Mouse (Mus musculus) erythroid progenitor cell, adult 5-6 weeks (primary cell): ENCODE measurements around the gene Supt5. TPM values are rescaled to one million over a fixed set of nuclear protein-coding genes. Genes with fewer than 3 reads are reported as not detected.
A peak's percentile ranks its signal among the peaks of the same experiment; 100 is the strongest.

Experiments
- ATAC-seq: replicated peaks from 2 replicates; pipeline ENCODE4 v1.8.0; 2016; ENCODE audit warnings: moderate number of reproducible peaks, mild to moderate bottlenecking, moderate TSS enrichment, inconsistent platforms; ENCODE audit not compliant: poor library complexity, low FRiP score, severe bottlenecking
- total RNA-seq, 2 experiments: library from RNA; stranded (forward) in 1 of 2; stranded (reverse) in 1 of 2; fragments of 150-400 nt in 1 of 2; fragments of 186-747, 209-891 nt in 1 of 2; gene quantifications; 2 replicates each; pipeline versions ENCODE4 v1.2.3 to v1.2.4; 2015 to 2017; ENCODE audit warnings: low replicate concordance in 2 of 2

Gene Supt5
- total RNA-seq, 2 experiments from 2014 or later = 33.5 to 34.3 TPM

DNA sequence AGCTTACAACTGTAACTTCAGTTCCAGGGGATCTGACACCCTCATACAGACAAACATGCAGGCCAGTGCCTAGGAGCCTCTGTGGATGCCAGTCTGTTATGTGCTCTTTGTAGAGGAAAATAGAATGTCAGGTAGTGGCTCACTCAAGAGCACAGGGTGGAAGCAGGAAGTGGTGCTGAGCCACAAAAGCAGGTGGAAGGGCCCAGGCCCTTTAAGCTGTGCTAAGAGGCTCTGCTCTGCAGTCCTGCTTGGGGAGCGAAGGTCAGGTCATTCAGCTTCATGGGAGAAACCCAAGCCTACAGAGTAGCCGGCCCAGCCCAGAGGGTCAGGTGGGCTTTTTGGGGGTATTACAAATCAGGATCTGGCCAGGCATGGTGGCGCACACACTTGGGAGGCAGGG lies 16.7 kb upstream of the Supt5 start:
- ATAC-seq = no peak

DNA sequence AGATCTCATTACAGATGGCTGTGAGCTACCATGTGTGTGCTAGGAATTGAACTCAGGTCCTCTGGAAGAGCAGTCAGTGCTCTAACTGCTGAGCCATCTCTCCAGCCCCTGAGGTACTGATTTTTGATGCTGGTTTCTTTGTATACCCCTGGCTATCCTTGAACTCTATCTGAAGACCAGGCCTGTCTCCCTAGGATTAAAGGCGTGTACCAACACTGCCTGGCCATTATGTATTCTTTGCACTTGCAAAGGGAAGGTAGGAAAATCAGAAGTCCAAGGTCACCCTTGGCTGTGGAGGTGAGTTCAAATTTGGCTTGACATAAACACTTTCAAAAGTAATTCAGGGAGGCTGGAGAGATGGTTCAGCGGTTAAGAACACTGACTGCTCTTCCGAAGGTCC lies 16.1 kb upstream of the Supt5 start:
- ATAC-seq = no peak

DNA sequence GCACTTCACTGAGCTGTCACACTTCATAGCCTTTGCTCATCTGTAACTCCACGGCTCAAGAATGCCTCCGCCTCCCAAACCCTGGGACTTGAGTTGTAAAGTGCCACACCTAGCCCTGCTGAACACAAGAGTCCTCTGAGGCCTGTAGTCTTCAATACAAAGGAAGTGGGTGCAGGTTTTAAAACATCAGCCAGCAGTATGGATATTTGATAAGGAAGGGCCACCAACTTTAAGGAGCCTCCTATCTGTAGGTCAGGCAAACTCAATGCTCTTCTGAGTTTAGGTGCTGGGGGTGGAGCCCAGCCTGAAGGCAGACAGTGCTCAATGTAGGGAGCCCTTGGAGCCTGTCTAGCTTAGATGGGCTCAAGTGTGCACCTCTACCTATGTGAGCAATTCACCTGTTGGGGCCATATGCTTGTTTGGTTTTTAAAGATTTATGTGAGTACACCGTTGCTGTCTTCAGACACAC lies 15.6 kb upstream of the Supt5 start:
- ATAC-seq = no peak

DNA sequence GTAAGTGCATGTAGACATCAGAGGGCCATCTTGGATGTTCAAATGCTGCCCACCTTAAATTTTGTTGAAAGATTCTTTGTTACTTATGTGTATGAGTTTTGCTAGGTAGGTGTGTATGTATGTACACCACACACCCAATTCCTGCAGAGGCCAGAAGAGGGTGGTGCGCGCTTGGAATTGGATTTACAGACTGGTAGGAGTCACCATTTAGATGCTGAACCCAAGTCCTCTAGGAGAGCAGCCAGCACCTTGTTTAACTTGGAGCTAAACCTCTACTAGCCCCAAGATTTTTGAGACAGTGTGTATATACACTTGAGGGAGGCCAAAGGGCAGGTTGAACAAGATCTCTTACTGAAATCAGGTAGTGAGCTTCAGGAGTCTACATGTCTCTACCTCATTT lies 14.7 kb upstream of the Supt5 start:
- ATAC-seq = no peak

DNA sequence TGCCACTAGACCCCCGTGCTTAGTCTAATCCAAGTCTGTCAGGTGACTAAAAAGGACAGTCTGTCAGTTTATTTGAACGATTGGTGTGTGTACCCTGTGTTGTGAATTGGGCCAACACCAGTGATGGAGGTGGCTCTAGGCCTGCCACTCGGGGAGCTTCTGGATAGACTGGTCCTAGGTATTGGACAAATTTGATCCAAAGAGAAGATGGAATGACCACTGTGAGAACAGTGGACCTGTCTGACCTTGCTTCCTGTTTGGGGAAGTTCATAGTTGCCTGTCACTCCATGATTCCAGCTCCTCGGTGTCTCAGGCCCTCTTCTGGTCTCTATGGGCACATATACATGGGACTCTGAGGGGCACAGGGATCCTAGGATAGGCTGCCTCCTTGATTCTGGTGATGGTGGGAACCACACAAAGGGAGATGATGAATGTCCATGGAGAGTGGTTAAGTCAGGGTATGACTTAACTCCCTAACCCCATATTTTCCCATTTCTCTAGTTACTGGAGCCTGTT lies 13.2 kb upstream of the Supt5 start:
- no peak for ATAC-seq

DNA sequence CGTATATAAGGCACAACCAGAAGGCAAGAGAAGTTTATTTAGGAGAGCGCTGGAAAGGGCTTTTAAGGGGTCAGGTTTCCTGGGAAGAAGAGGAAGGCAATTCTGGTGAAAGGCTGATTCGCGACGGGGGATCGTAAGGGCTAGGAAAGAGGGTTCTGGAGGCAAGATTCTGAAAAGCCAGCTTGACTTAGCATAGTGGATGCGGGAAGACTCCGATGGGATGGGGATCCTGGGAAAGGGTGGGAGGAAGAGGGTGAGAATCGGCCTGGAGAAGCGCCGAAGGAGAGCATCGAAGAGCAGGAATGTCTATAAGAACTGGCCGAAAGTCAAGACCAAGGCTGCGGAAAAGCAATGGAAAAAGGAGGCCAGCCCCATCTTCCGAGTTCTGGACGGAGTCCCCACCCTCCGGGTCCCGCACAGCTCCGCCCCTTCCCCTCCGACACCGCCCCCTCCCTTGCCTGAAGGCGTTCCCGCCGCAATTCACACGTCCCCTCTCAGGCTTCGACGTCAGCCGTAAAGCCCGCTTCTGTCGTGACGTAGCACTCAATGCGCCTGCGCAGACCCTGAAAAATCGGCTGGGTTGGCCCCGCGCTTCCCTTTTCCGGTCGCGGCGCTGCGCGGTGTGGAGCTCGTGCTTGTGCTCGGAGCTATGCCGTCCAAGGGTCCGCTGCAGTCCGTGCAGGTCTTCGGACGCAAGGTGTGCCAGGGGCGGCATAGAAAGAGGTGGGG lies 11.8 kb upstream of the Supt5 start, which contains the start of gene Rps16:
Gene Rps16, plus strand, starts transcription at position 498 of the 729 bp plus-strand sequence.
- ATAC-seq = peak; percentile 98

DNA sequence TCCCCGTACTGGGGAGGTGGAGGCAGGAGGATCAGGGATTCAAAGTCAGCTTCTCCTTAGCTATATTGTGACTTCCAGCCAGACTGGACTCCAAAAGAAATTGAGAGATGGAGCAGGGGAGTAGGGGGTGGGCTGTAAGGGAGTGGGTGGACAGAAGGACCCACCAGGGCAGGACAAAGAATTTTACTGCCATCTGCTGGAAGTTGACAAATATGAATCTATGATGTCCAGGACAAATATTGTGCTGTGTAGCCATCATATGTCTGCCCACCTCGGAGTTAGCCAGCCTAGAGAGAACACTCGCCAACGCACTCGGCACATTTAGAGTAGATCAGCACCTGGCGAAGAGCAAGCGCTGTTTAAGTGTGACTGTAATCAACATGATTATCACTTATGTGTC lies 10.1 kb upstream of the Supt5 start:
- ATAC-seq = no peak

DNA sequence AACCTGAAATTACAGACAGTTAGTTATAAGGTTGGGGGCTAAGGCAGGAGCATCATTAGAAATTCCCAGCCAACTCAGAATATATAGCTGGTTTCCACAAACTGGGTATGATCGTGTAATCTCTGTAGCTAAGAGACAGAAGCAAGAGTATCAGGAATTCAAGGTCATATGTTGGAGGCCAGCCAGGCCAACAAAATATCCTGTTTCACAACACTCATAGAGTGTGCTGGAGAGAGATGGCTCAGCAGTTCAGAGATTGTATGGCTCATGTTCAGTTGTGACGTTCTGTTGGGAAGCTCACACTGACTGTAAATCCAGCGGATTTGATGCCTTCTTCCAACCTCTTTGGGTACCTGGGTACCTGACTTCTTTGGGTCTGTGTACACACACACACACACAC lies 9.2 kb upstream of the Supt5 start:
- ATAC-seq = no peak

DNA sequence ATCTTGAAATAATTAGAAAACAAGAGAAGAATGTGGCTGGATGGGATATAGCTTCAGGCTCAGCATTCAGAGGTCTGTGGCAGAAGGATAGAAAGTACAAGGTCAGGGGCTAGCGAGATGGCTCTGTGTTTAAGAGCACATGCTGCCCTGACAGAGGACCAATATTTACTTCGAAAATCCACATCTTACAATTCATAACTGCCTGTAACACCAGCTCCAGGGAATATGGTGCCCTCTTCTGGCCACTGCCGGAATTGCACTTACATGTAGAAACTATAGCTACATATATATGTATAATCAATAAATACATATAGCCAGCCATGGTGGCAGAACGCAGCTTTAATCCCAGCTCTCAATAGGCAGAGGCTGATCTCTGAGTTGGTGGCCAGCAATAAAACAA lies 6.1 kb upstream of the Supt5 start:
- ATAC-seq = peak; percentile 83

DNA sequence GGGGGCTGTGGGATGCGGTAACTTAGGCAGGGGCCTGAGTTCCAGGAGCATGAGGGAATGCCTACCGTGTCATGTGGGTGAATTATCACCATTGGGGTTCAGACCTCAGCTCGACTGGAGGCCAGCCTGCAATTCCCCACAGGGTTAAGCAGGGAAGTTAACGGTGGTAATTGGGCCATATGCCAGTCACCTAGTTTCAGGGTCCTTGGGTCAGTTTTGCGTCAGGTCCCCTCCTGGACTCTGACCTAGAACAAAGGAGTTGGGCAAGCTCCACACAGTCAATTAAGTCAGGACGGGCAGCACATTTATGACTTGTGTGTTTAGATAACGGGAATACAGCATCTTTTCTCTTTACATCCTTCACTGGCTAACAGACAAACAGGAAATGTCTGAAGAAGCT lies 2.8 kb upstream of the Supt5 start:
- ATAC-seq = no peak

DNA sequence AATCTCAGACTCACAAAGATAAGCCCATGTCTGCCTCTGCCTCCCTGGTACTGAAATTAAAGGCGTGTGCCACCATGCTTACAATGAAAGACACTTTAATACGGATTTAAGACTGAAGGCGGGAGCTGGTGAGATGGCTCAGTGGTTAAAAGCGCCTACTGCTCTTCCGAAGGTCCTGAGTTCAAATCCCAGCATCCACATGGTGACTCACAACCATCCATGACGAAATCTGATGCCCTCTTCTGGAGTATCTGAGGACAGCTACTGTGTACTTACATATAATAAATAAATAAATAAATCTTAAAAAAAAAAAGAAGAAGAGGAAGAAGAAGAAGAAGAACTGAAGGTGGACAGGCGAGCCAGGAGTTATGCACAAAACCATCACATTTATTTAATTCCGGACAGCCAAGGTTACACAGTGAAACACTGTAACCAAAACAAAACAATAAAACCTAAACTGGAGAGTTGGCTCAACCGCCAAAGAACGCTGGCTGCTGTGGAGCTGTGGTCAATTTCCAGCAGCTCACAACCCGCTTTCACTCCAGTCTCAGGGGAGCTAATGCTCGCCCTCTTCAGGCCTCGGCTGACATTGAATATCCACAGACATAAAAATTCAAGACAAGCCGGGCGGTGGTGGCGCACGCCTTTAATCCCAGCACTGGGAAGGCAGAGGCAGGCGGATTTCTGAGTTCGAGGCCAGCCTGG lies 819 bp upstream of the Supt5 start:
- ATAC-seq = peak; percentile 47; the same call in 1 of the 2 replicates

DNA sequence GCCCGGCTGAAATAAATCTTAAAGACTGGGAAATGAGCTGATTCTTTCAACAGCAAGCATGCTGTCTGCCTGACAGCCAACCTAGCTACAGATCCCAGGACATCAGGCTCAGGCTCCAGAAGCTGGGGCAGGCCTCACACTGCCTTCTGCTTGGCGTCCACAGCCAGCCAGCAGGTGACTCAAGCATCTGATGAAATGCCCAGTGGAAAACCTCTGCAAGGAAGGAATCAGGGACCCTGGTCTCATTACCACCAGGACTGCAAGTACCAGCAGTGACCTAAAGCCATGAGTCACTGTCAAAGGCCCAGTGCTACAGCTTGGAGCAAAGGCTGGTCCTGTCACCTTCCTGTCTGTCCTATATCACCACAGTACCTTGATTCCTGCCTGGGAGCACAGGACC lies 3.1 kb downstream of the Supt5 start:
- ATAC-seq = no peak

DNA sequence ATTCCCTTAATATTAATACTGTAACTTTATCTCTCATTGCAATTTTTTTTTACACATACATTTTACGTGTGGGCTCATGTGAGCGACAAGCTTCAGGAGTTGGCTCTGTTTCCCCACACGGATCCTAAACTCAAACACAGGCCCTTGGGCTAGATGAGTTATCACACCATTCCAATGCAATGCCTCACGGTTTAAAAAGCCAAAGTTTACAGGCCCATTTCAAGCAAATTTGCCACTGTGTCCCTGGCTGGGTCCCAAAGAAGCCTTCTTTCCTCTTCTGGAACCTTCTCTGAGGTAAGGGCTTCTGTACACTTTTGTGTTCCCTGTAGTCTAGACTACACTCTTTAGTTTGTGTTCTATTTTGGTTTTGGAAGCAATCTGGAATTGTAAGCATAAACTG lies 4.0 kb downstream of the Supt5 start:
- no peak for ATAC-seq

DNA sequence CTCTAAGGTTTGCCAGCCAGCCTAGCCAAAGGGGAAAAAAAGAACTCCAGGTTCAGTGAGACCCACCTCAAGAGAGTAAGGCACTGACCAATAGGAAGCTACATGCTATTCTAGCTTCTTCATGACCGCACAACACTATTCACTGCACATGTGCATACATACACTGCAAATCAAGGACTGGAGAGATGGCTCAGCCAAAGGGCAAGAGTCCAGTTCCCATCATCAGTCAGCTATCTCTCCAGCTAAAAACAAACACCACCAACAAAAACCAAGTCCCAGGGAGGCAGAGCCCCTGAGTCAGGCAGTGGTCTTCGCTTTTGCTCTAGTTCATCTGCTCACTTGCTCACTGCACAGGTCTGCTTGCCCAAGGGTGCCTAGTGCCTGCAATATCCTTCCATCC lies 10.3 kb downstream of the Supt5 start:
- ATAC-seq = no peak

DNA sequence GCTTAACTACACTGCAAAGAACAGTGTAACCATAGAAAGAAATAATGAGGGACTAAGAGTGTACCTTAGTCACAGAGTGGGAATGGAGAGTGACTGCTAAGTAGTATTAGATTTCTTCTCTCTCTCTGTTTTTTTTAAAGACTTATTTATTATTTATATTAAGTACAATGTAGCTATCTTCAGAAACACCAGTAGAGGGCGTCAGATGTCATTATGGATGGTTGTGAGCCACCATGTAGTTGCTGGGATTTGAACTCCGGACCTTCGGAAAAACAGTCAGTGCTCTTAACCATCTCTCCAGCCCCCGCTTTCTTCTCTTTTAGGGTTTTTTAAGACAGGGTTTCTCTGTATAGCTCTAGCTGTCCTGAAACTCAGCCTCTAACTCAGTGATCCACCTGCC lies 12.1 kb downstream of the Supt5 start:
- no peak for ATAC-seq

DNA sequence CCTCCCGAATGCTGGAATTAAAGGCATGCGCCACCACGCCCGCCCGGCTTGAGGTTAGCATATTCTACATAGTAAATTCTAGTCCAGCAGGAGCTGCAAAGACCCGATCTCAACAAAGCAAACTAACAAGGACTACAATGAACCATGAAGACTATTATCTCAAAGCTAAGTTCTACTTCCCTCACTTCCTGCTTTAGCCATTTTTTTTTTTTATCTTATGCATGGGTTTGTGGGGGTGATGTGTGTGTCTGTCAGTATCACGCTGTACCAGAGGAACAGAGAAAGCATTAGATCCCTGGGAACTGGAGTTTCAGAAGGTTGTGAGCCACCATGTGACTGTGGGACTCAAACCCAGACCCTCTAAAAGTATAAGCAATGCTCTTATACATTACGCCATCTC lies 13.3 kb downstream of the Supt5 start:
- ATAC-seq = no peak

DNA sequence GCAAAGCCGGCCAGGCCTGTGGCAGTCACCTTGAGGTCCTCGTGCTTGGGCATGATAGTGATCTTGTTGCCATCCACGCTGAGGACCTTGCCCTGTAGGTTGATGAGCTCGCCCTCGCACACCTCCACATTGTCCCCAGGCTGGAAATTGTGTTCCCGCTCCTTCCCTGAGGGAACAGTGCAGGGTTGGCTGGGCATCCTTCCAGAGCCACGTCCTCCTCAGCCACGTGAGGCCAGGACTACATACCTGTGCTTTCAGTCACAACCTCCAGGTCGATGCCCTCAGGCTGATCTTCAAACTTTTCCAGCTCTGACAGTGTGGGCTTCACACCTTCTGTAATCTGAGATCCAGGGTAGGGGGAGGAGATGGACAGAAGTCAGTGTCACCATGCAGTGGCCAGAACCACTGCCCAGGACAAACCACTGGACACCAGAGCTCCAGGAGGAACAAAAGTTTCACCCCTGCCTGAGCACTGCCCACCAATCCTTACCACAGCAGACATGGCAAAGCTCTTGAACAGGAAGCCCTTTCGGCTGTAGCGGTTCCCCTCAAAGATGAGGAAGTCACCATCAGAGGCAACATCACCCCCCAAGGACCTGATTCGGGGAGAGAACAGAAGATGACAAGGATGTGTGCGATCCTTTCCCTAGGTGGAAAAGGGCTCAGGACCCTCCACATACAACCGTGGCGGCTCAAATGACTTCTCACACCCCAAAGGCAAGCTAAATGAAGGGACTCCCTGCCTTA lies 16.4 kb downstream of the Supt5 start:
- ATAC-seq = no peak

DNA sequence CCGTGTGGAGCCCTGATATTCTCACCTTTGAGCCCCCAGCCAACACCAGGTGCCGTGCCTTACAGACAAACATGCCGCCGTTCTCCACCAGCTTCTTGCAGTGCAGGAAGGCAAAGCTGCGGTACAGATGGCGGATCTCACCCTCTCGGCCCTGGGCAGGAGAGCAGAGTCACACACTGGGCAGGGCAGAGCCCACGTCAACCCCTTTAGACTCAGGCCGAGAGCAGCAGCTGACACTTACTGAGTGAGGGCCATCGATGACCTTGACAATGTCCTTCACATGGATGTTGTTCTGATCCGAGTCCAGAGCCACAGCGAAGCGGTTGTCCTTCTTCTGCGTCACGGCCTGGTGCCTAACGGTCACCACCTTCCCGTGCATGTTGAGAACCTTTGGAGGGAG lies 19.8 kb downstream of the Supt5 start:
- ATAC-seq = no peak

DNA sequence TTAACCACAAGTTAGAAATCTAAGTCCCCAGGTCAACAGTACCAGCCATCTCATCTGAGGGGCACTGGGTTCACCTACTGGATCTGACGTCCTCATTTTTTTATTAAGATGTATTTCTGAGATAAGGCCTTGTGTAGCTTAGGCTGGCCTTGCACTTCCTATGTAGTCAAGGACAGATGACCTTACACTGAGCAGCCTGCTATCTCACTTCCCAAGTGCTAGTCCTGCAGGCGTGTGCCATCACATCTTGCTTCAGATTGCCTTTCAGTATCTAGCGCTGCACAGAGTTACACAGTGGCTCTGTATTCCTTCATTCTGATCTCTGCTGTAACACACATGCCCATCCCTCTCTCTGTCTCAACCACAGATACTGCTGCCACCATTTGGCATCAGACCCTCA lies 20.5 kb downstream of the Supt5 start:
- no peak for ATAC-seq

DNA sequence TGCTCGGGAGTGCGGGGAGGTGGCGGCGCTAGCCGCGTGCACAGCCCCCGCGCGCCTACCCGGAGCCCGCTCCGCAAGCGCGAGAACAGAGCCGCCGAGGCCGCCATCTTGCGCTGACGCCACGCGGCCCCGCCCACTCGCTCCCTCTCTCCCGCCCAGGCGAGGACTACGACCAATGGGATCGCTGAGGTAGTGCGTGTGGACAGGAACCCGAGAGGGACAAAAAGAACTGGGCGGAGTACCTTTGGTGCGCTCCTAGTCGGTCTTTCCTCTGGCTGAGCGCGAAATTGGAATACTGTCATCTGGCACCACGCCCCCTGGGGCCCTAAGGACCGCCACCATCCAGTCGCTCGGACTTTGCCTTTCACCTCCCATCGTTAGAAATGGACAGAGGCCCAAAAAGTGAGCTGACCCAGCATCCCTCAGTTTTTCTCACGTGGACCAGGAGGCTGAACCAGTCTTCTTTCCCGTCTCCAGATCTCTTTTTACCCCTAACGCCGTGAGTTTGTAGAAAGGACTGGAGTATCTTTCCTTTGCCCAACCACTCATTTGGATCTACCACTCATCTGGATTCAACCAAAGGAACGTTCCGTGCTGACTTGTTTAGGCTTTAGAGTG lies 26.5 kb downstream of the Supt5 start, which contains the start of gene Timm50:
Gene Timm50, minus strand, starts transcription at position 147 of the 618 bp plus-strand sequence.
- ATAC-seq = peak; percentile 98
